Mouse (Mus musculus): ENCODE data around the gene Idi1.

DNA sequence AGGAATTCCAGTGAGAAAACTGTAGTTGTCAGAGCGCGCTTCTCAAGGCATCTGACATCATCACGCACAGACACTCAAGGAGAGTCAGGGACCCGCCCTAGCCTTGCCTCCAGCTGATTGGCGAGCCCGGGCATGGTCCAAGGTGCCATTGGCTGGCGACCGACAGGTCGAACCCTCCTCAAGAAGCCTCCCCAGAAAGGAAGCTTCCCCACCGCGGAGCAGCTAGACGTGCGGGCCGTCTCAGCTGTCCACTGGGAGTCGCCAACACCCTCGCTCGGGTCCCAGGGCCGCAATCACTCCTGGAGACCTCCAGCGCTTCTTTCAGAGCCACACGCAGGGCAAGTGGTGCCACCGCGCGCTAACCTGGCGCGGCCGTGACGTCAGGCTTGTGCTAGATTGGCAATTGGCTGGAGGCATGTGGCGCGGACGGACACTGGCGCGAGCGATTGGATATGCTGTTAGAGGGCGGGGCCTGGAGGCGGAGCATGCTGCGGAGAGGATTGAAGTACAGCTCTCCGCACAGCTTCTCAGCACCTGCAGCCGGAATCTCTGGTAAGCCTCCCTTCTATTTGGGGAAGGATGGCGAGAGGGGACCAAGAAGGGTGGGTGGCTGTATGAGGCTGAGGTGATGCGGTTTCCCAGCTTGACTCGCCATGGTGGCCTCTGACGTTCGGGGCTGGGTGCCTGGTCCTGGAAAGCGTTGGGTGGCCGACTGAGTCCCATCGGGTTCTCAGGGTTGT lies at the start of gene Idi1:
- peak; percentile 31; the same call in 1 of the 2 replicates for TF ChIP-seq CTCF (IDR thresholded peaks at IDR 0.05; ENCODE audit: low read depth)
- TF ChIP-seq EP300 (optimal IDR thresholded peaks at IDR 0.05), result no peak

Measured in stomach, postnatal 0 days (tissue).